Mouse (Mus musculus) C2C12 (cell line): Measurements from ENCODE around the gene St6gal1. TPM values are rescaled to one million over a fixed set of nuclear protein-coding genes. Genes with fewer than 3 reads are reported as not detected.

Source experiments
- H3K27me3 ChIP-seq: one replicate; pipeline ENCODE4 v1.6.1; 2011; ENCODE audit not compliant: control insufficient read depth, insufficient read depth, insufficient read length
- H3K36me3 ChIP-seq: one replicate; pipeline ENCODE4 v1.6.1; 2011; ENCODE audit not compliant: control insufficient read depth, insufficient read depth
- H3K4me3 ChIP-seq: one replicate; pipeline ENCODE4 v1.5.1; 2011; ENCODE audit warnings: mild to moderate bottlenecking, control low read depth; ENCODE audit not compliant: poor library complexity, insufficient read depth, severe bottlenecking
- H3K79me2 ChIP-seq: one replicate; pipeline ENCODE4 v1.6.1; 2011; ENCODE audit not compliant: control insufficient read depth, insufficient read depth
- H3K79me3 ChIP-seq: one replicate; pipeline ENCODE4 v1.6.1; 2011; ENCODE audit warnings: low read depth, control low read depth
- H3ac ChIP-seq: one replicate; pipeline ENCODE3; 2011; ENCODE audit warnings: low read depth; ENCODE audit not compliant: control insufficient read depth, insufficient read length
- CEBPB ChIP-seq: IDR thresholded peaks from one replicate; pipeline ENCODE4 v1.6.1; 2011; ENCODE audit warnings: low read depth, mild to moderate bottlenecking, control low read depth, moderate library complexity
- CTCF ChIP-seq: IDR thresholded peaks from one replicate; pipeline ENCODE4 v1.5.1; 2011; ENCODE audit not compliant: control insufficient read depth, insufficient read depth, insufficient read length
- FOSL1 ChIP-seq: IDR thresholded peaks from one replicate; pipeline ENCODE4 v1.8.0; 2011; ENCODE audit warnings: mild to moderate bottlenecking, low read length; ENCODE audit not compliant: poor library complexity, insufficient read depth, severe bottlenecking
- MAX ChIP-seq: IDR thresholded peaks from one replicate; pipeline ENCODE4 v1.6.1; 2011; ENCODE audit warnings: mild to moderate bottlenecking, control low read depth
- MYOD1 ChIP-seq: IDR thresholded peaks from one replicate; pipeline ENCODE4 v1.6.1; 2011; ENCODE audit warnings: low read depth; ENCODE audit not compliant: control insufficient read depth, insufficient read length
- MYOG ChIP-seq: IDR thresholded peaks from one replicate; pipeline ENCODE4 v1.6.1; 2011; ENCODE audit not compliant: control insufficient read depth, insufficient read length; ENCODE audit errors: extremely low read depth
- USF1 ChIP-seq: IDR thresholded peaks from one replicate; pipeline ENCODE4 v1.6.1; 2011; ENCODE audit warnings: low read depth, mild to moderate bottlenecking, control low read depth, moderate library complexity
- polyA plus RNA-seq: library from polyadenylated mRNA; unstranded; fragments of >200 nt; fragmentation: generic; extraction: Trizol; gene quantifications from one replicate; pipeline ENCODE4 v1.2.1, GENCODE M21; 2012; ENCODE audit warnings: missing spikeins

Gene St6gal1
- polyA plus RNA-seq, 1 experiment, result 6.2 TPM

- Histone ChIP-seq H3K79me2 (no peaks in the 10 kb centered on the region), H3ac (no peak overlapping the region), H3K36me3 (no peaks in the 10 kb centered on the region), H3K4me3 (no peak overlapping the region), H3K79me3 (no peaks in the 10 kb centered on the region), H3K27me3 (no peaks in the 10 kb centered on the region)
- no peak for TF ChIP-seq FOSL1
- no peak for TF ChIP-seq CTCF
- TF ChIP-seq MYOD1, result no peak
- no peak for TF ChIP-seq MYOG
- no peak for TF ChIP-seq MAX
- TF ChIP-seq CEBPB, result no peak
- TF ChIP-seq USF1, result no peak
These were observed 151.6 kb downstream of the St6gal1 start for GRCm38 (mm10) chr16:23376189-23376588.

GRCm38 (mm10) chr16:23379536-23380230 is 155.1 kb downstream of the St6gal1 start:
- H3K27me3 ChIP-seq, result no peaks in the 10 kb centered on the region
- no peaks in the 10 kb centered on the region for H3K79me3 ChIP-seq
- no peaks in the 10 kb centered on the region for H3K36me3 ChIP-seq
- no peak overlapping the region for H3K4me3 ChIP-seq
- no peak overlapping the region for H3ac ChIP-seq
- H3K79me2 ChIP-seq, result no peaks in the 10 kb centered on the region
- TF ChIP-seq CTCF, result no peak
- no peak for TF ChIP-seq MAX
- TF ChIP-seq CEBPB, result no peak
- TF ChIP-seq USF1, result no peak
- TF ChIP-seq MYOD1, result no peak

GRCm38 (mm10) chr16:23384304-23384703 is 159.8 kb downstream of the St6gal1 start:
- no peaks in the 10 kb centered on the region for H3K36me3 ChIP-seq
- H3K79me3 ChIP-seq, result no peaks in the 10 kb centered on the region
- no peaks in the 10 kb centered on the region for H3K79me2 ChIP-seq
- H3ac ChIP-seq, result no peak overlapping the region
- H3K4me3 ChIP-seq, result no peak overlapping the region
- no peaks in the 10 kb centered on the region for H3K27me3 ChIP-seq
- TF ChIP-seq CEBPB (no peak), MAX (no peak), FOSL1 (no peak), MYOG (no peak), CTCF (no peak), MYOD1 (no peak), USF1 (no peak)

- Histone ChIP-seq H3K4me3 (no peak overlapping the region), H3K36me3 (no peaks in the 10 kb centered on the region), H3K79me2 (no peaks in the 10 kb centered on the region), H3ac (no peak overlapping the region), H3K27me3 (no peaks in the 10 kb centered on the region), H3K79me3 (no peaks in the 10 kb centered on the region)
- TF ChIP-seq MAX (no peak), CTCF (no peak), CEBPB (no peak), USF1 (no peak), MYOG (no peak), MYOD1 (no peak), FOSL1 (no peak)
These were observed 173.4 kb downstream of the St6gal1 start for GRCm38 (mm10) chr16:23397931-23398330.

- no peak for TF ChIP-seq MYOD1
- no peak for TF ChIP-seq USF1
- Histone ChIP-seq H3K79me3 (no peaks in the 10 kb centered on the region), H3K27me3 (no peaks in the 10 kb centered on the region), H3K36me3 (no peaks in the 10 kb centered on the region), H3K79me2 (no peaks in the 10 kb centered on the region), H3K4me3 (no peak overlapping the region), H3ac (no peak overlapping the region)
These were observed 176.9 kb downstream of the St6gal1 start for GRCm38 (mm10) chr16:23401463-23401862.

GRCm38 (mm10) chr16:23401959-23402358 is 177.4 kb downstream of the St6gal1 start:
- no peak for TF ChIP-seq CTCF
- no peak for TF ChIP-seq MYOG
- TF ChIP-seq MYOD1, result no peak
- TF ChIP-seq FOSL1, result no peak
- no peak for TF ChIP-seq CEBPB
- no peak for TF ChIP-seq MAX
- no peak for TF ChIP-seq USF1
- no peaks in the 10 kb centered on the region for H3K79me2 ChIP-seq
- H3K36me3 ChIP-seq, result no peaks in the 10 kb centered on the region
- no peak overlapping the region for H3K4me3 ChIP-seq
- H3K79me3 ChIP-seq, result no peaks in the 10 kb centered on the region
- H3ac ChIP-seq, result no peak overlapping the region
- H3K27me3 ChIP-seq, result no peaks in the 10 kb centered on the region
